8 mouse cellular contexts compared by ENCODE assay signal in genomic region chr10:37231936-37232556, GRCm38 (mm10).
DNase-seq lines count a peak whose midpoint lies in the region; ATAC-seq and TF ChIP-seq lines count a peak whose summit lies in the region.

No protein-coding gene starts in this region.

- H3K4me1 ChIP-seq in heart, embryonic 13.5 days, result peaks cover 65% of the 10 kb centered on the region
- H3K4me1 ChIP-seq in spleen, adult 2 months (ENCODE audit: control insufficient read depth, insufficient read depth, insufficient read length), result peaks cover 24% of the 10 kb centered on the region; the same call in 1 of the 2 replicates

- H3K36me3 ChIP-seq in heart, embryonic 13.5 days, result no peaks in the 10 kb centered on the region
- H3K36me3 ChIP-seq in spleen, adult 2 months (ENCODE audit: control insufficient read depth, insufficient read depth, low read length), result no peaks in the 10 kb centered on the region

- peak; percentile 76 for ATAC-seq in heart, embryonic 13.5 days (ENCODE audit: extremely low read depth, insufficient number of reproducible peaks, low FRiP score, low TSS enrichment)
- ATAC-seq in megakaryocyte, adult 5-6 weeks (ENCODE audit: poor library complexity, severe bottlenecking), result peak; percentile 79

- no peaks in the 10 kb centered on the region for H3K27me3 ChIP-seq in heart, embryonic 13.5 days (replicated peaks)
- H3K27me3 ChIP-seq in spleen, adult 2 months (ENCODE audit: control insufficient read depth, insufficient read depth, low read length), result no peaks in the 10 kb centered on the region

- peak overlapping the region; percentile 67 for H3K4me2 ChIP-seq in heart, embryonic 13.5 days

- no peaks in the 10 kb centered on the region for H3K9me3 ChIP-seq in heart, embryonic 13.5 days

- TF ChIP-seq CTCF in spleen, adult 2 months (IDR thresholded peaks at IDR 0.05; ENCODE audit: extremely low read depth, insufficient read depth, insufficient read length, insufficient replicate concordance), result no peak

- intact Hi-C loops in gastrocnemius, postnatal 14 days (cut with DNase I; ENCODE audit: low total_unique reads), result no loop called here
- intact Hi-C loops in gastrocnemius, postnatal 36 days (cut with DNase I), result no loop called here

- H3K9ac ChIP-seq in heart, embryonic 13.5 days, result peak overlapping the region; percentile 69

- H3K27ac ChIP-seq in heart, embryonic 13.5 days (replicated peaks), result peak overlapping the region; percentile 89
- peak overlapping the region; percentile 88 for H3K27ac ChIP-seq in spleen, adult 2 months (ENCODE audit: insufficient read depth, low read length)

- H3K4me3 ChIP-seq in heart, embryonic 13.5 days, result peak overlapping the region; percentile 40
- H3K4me3 ChIP-seq in spleen, adult 2 months (ENCODE audit: extremely low read depth, insufficient read depth, insufficient read length), result peak overlapping the region; percentile 38; the same call in 1 of the 2 replicates

- 11% methylated on average over 10 of the region's 12 CpGs for WGBS in heart, embryonic 13.5 days
- under 1% methylated on average over 10 of the region's 12 CpGs for WGBS in spleen, adult 2 months

- no peak for TF ChIP-seq POLR2A in spleen, adult 2 months (IDR thresholded peaks at IDR 0.05; ENCODE audit: low read depth, low read length)

- peak; percentile 16 for DNase-seq in gastrocnemius, postnatal 14 days
- DNase-seq in gastrocnemius, postnatal 36 days, result no peak
- peak; percentile 53 for DNase-seq in embryo, embryonic 10 days (ENCODE audit: low spot score)
- DNase-seq in kidney, postnatal 36 days, result peak; percentile 12 to 39
- peak; percentile 47 to 68 for DNase-seq in spleen, adult 2 months (ENCODE audit: low read depth in 1 of 2, low spot score in 2 of 2)
- DNase-seq in left cerebral cortex, adult 8-10 months (ENCODE audit: low spot score in 2 of 2), result no peak

Comparison
In these comparisons a context has a peak if more than half of its experiments do, and no peak if none do; other contexts are left out.
1. DNase-seq: peak in gastrocnemius, postnatal 14 days (single experiment), embryo, embryonic 10 days (single experiment), kidney, postnatal 36 days (2 of 2) and spleen, adult 2 months (2 of 2); none in gastrocnemius, postnatal 36 days (0 of 2) and left cerebral cortex, adult 8-10 months (0 of 2).